Mouse (Mus musculus) right cerebral cortex, postnatal 25 days (tissue): ENCODE data around the gene Kcnn1.

ENCODE experiments used
- DNase-seq: peaks from one replicate; pipeline ENCODE4 v3.0.0; 2022

Kcnn1 gene

DNA sequence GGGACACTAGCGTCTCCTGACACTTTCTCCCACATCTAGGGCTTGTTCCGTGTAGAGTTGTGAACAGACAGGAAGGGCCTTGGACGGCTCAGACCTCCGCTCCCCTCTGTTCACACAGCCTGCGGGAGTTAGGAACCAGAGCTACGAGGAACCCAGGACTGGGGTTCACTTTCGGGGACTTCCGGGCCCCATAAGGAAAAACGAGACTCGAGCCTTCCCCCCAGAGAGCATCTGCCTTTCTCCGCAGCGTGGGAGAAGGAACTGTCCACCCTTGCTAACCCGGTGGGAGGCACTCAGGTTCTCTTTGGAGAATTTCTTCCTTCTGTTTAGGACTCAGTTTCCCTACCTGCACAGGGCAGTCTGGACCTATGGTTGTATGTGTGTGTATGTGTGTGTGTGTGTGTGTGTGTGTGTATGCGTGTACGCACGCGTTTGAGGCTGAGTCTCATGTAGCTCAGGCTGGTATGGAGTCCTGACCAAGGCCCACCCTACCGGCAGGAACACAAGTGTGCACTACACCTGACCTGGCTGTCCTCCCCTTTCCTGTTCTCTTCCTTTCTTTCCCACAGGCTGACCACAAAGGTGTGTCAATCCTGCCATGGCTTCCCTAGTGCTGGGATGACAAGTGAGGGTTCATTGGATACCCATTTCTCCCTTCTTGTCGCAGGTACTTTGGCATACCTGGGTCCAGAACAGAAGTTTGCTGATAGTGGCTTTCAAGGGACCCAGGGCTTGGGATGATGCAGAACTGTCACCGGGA lies 30.0 kb upstream of the Kcnn1 start:
- DNase-seq: no peak

DNA sequence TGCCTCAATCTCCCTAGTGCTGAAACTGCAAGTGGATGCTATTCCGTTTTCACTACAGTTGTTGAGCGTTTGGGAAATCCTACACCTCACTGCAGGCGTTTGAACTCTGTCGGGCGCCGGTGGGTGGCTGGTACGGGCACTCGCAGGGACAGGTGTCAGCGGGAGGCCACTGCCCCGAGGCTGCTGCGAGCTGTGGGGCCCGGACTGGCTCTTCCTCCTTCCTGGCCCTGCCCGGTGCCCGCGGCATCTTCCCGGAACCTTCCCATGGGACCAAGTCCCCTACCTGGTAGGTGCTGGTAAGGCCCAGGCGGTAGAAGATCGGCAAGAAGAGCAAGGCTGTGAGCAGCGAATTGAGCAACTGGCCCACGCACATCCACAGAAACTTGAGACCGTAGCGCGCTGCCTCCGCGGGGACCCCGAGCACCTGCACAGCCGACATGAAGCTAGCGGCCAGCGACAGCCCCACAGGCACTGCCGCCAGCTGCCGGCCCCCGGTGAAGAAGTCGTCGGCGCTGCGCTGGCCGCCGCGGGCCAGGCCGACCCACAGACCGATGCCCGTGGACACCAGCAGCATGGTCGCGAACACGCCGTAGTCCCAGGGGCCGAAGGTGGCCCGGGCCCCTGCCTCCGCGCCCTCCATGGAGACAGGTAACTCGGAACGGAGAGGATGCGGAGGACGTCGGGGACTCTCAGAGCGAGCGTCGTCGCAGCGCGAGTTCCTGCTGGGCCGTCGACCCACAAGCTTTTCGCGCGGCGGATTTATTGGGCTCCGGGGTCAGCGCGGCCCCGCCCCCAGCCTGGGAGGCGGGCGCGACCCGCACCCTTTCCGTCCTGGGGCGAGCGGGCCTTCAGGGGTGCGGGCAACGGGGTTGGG lies 29.2 kb upstream of the Kcnn1 start, which contains the start of gene Slc5a5:
Gene Slc5a5 (minus strand): TSS at position 736 of the 874 bp plus-strand sequence.
- no peak for DNase-seq

DNA sequence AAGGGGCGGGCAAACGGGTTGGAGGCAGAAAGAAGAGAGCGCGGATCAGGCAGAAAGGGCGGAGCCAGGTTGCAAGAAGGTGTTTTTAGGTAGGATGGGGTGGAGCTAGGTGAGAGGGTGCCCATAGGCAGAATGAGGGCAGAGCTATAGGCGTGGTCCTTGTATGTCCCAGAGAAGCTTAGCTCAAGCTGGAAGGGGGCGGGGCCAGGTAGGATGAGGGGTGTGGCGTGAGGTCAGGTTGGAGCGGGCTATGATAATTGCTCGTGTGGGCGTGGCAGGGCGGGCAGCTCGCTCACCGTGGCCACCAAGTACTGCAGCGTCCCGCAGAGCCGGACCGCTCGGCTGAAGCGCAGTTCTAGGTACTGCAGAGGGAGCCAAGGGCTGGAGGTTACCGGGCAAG lies 28.3 kb upstream of the Kcnn1 start:
- no peak for DNase-seq

DNA sequence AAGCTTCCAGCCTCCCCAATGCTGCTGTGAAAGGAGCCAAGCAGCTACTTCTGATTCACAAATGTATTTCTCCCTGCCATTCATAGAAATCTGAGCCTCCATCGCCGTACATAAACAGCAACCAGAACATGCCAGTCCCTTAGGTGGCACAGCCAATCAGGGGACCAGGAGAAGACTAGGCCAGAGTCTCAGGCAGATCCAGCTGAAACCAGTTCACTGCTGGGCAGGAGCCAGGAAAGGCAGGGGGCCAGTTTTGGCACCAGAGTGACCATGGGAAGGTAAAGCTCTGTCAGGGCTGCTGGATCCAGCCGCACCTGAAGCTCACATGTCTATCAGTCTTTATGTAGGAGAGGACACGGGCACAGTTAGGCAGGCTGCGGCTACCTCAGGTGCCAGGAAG lies 27.6 kb upstream of the Kcnn1 start:
- no peak for DNase-seq

DNA sequence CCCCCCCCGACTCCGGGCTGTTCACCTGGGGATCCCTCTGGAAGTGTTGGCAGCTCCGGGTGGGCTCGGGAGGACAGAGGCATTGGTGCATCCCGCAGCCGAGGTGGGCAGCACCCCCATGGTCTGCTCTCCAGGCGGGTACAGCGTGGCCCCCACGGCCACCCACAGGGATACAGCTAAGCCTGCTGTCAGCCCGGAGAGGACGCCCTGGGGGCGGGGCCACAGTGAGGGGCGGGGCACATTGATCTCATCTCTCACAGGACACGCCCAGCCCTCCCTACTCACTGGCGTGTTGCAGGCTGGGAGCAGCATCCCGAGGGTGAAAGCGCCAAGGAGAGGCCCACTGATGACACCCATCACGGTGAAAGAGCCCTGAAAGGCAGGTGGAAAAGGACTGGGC lies 24.6 kb upstream of the Kcnn1 start:
- no peak for DNase-seq

GRCm38 (mm10) chr8:70885612-70886011 lies 22.6 kb upstream of the Kcnn1 start:
- no peak for DNase-seq

- DNase-seq: no peak
Observed at GRCm38 (mm10) chr8:70884683-70885082, 21.6 kb upstream of the Kcnn1 start.

DNA sequence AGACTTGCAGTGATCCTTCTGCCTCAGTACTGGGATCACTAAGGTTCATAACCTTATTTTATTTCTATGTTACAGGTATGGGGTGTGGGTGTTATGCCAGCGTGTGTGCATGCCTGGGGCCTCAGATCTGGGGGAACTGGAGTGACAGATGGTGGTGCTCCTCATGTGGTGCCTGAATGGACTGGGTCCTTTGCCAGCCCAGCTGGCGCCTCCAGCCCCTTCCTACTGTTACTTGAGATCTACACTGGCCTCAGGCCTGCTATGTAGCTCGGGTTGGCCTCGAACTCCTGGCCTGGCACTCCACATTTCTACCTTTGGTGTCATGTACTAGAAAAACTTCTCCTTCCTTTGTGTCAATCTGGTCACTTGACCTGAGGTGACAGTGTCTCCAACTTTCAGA lies 21.1 kb upstream of the Kcnn1 start:
- no peak for DNase-seq

GRCm38 (mm10) chr8:70880546-70880945 lies 17.5 kb upstream of the Kcnn1 start:
- no peak for DNase-seq

GRCm38 (mm10) chr8:70880126-70880525 lies 17.1 kb upstream of the Kcnn1 start:
- no peak for DNase-seq

DNA sequence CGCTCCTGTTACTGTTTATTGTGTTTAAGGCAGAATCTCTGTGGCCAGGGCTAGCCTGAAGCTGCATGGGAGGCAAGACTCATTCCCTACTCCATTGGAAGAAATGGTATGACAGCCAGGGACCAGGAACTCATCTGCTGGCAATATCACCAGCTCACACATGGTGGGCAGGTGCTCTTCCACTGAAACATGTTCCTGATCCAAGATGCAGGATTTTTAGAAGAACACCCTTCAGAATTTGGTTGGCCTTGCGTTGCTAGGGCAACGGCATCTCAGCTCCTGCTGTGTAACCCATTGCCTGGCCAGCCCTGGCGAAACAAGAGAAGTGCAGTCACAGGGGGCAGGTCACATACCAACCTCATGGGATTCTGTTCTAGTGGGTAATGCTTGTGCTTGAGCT lies 16.4 kb upstream of the Kcnn1 start:
- no peak for DNase-seq

- no peak for DNase-seq
Observed at GRCm38 (mm10) chr8:70878178-70878577, 15.1 kb upstream of the Kcnn1 start.

DNA sequence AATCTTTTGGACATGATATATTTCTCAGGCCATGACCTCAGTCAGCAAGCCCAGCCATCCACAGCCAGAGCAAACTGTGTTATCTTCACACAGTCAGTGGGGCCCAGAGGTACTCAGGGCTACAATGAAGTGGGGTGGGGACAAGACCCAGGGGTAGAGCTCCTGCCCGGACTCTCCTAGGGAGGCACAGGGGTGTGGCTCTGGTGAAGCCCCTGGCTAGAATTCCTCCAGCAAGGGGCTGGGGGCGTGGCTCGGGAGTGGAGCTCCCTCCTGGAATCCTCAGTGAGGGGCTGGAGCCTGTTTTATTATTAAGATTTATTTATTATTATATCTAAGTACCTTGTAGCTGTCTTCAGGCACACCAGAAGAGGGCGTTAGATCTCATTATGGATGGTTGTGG lies 13.3 kb upstream of the Kcnn1 start:
- no peak for DNase-seq

DNA sequence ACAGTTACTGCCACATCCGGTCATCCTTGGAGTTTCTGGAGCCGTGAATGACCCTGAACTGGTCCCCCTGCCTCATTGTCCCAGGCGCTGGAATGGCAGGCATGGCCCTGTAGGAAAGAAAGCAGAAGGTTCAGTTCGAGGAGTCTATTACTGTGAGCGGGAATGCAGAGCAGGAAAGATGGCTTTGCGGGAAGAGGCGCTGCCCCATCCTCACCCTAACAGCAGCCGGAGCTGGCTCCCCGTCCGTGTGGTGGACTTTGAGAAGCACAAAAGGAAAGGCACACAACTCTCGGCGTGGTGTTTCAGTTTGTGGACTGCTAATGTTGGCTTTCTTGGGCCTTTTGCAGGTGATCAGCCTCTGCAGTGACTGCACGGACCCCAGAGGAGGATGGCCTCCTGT lies 11.4 kb upstream of the Kcnn1 start:
- no peak for DNase-seq

DNA sequence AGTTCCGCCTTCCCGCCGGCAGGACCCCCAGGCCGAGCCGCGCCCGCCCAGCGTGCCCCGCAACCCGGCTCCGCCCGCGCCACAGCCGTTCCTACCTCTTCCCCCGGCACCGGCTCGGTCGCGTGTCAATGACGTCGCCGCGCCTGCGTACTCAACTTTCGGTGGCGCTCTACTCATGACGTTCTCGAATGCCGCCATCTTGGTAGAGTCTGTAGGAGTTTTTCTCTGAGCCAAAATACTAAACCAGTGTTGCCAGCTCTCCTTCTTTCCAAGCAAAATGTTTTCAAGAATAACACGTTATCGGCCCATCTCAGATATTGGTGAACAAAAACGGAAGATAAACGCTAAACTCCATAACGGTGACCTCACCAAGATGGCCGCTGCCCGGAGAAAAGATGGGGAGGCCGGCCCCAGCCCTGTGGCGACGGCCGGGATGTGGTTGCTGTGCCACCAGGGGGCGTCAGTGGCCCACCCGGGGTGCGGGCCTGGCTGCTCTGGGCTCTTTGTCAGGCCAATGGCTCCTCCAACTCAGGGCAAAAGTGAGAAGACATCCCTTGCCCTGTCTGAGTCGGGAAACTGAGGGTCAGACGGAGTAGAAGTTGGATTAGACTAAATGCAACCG lies 10.4 kb upstream of the Kcnn1 start, which contains the start of gene Ccdc124:
Gene Ccdc124 (minus strand): TSS at position 572 of the 622 bp plus-strand sequence.
- peak; percentile 93 for DNase-seq

- DNase-seq: no peak
Observed at GRCm38 (mm10) chr8:70872643-70873363, 9.7 kb upstream of the Kcnn1 start.

GRCm38 (mm10) chr8:70871195-70871807 lies 8.2 kb upstream of the Kcnn1 start:
- DNase-seq: no peak

DNA sequence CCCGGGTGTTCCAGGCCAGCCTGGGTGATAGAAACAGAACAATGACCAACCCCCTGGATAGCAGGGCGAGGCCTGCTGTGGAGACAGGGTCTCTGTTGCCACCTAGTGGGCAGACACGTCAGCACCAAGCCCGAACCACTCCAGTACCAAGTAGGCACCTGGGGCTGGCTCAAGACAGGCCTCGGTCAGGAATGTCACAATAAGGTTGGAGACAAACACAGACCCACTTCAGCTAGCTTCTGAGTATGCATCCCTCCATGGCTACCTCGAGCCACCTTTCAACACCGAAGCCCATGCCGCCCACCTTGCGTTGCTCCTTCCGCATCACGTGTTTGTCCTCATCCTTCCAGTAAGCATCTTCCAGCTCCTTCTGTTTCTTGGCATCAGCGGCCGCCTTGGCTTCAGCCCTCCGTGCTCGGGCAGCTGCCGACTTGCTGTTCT lies 6.6 kb upstream of the Kcnn1 start:
- peak; percentile 74 for DNase-seq

DNA sequence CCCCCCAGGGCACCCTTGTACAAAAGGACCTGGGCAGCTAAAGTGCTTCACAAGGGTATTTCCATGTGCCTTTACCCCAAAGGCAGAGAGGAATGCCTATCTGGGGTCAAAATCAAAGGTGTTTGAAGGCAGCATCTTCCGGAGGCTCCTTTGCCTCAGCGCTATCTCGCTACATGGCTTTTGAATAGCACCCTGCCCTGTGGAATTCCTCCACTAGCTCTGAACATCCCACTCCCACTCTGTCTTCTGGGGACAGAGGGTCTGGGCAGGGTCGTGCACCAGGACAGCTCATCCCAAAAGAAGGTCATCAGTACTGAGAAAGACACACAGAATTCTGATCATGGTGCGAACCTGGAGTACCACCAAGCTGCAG lies 6.1 kb upstream of the Kcnn1 start:
- no peak for DNase-seq

DNA sequence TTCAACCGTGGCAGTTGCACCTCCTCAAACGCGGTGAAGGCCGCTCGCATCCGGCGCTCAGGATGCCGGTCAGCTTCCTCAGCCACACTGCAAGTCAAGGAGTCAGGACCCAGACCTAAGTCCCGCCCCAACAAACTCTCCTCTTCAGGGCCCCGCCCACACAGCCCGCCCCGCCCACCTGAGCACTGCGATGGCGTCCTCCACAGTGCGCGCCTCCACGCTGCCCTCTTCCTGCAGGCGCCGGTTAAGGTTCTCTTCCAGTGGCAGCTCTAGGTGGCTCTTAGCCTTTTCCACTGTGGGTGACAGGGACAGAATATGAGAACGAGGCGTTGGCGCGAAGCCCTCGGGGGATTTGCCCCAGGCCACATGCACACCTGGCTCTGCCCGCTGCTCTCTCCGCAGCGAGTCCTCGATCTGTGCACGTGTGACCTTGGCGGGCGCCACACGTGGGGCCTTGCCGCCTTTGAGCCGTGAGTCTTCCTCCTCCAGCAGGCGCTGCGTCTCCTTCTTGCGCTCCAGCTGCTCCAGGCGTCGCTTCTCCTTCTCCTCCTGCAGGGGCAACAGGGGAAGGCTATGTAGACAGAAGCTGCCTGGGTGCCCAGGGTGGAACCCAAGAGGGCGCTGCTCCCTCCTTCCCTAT lies 5.6 kb upstream of the Kcnn1 start:
- DNase-seq: no peak

GRCm38 (mm10) chr8:70866566-70866965 lies 3.5 kb upstream of the Kcnn1 start:
- DNase-seq: no peak

GRCm38 (mm10) chr8:70866001-70866520 lies 3.0 kb upstream of the Kcnn1 start:
- no peak for DNase-seq
